Mouse (Mus musculus): Measurements from ENCODE around the gene Zfp106.

- no peak for TF ChIP-seq EP300 (IDR thresholded peaks at IDR 0.05; ENCODE audit: low read depth)
- no peak for TF ChIP-seq CTCF (IDR thresholded peaks at IDR 0.05; ENCODE audit: low read depth)
These were observed 26.1 kb upstream of the Zfp106 start for GRCm38 (mm10) chr2:120589759-120590158.

Data from heart, postnatal 0 days (tissue).